Comparison of ENCODE assay signal across 17 mouse cellular contexts in the genomic region with DNA sequence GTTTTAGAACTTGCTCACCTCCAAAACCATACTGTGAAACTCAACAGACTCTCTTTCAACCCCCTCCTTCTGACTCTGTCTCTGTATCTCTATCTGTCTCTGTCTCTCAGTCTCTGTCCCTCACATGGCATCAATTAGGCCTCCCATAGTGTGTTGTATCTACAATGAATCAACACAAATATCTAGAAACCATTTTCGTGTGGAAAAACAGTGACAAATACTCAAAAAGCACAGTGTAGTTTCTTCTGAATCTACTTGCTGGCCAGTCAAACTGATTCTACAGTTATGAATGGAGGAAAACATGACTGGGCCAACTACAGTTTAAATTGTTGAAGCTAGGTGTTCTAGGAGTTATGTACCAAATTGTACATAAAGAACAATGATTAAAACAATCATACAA.
"Had no signal": no experiment of that assay in that cellular context is flagged by ENCODE, and none has a peak within 500 bp of the region (broad histone marks: within the 10 kb centered on the region; RNA-seq: fewer than 3 reads in every experiment).

No protein-coding gene starts in this region.

- H3K4me1 ChIP-seq: megakaryocyte, embryonic 14.5 days; midbrain, embryonic 13.5 days; midbrain, embryonic 15.5 days; neural tube, embryonic 12.5 days; stomach, embryonic 15.5 days had no signal

- H3K4me2 ChIP-seq: lung, embryonic 15.5 days; midbrain, embryonic 11.5 days; midbrain, embryonic 13.5 days; midbrain, embryonic 15.5 days; neural tube, embryonic 12.5 days; stomach, embryonic 15.5 days had no signal

- H3K27me3 ChIP-seq: lung, embryonic 15.5 days; megakaryocyte, embryonic 14.5 days; midbrain, embryonic 13.5 days; midbrain, embryonic 15.5 days; neural tube, embryonic 12.5 days; stomach, embryonic 15.5 days had no signal

- H3K27ac ChIP-seq: lung, embryonic 15.5 days; macrophage; midbrain, embryonic 13.5 days; midbrain, embryonic 15.5 days; neural tube, embryonic 12.5 days; stomach, embryonic 15.5 days; stomach, postnatal 0 days had no signal

- H3K9ac ChIP-seq: liver, postnatal 0 days; lung, embryonic 15.5 days; midbrain, embryonic 13.5 days; midbrain, embryonic 15.5 days; neural tube, embryonic 12.5 days; stomach, embryonic 15.5 days had no signal

- H3K36me3 ChIP-seq: lung, embryonic 15.5 days; midbrain, embryonic 13.5 days; midbrain, embryonic 15.5 days; neural tube, embryonic 12.5 days; stomach, embryonic 15.5 days had no signal

- ATAC-seq: liver, postnatal 0 days; midbrain, embryonic 13.5 days; midbrain, embryonic 15.5 days had no signal

- H3K9me3 ChIP-seq: lung, embryonic 15.5 days; megakaryocyte, embryonic 14.5 days; midbrain, embryonic 13.5 days; midbrain, embryonic 15.5 days; neural tube, embryonic 12.5 days; stomach, embryonic 15.5 days had no signal

- DNase-seq: liver, postnatal 0 days; lung, adult 2 months; lung, postnatal 14 days; lung, postnatal 36 days; right cerebral cortex, postnatal 14 days; thymus, adult 2 months; thymus, postnatal 25 days; thymus, postnatal 4 days had no signal

- H3K4me3 ChIP-seq: lung, embryonic 15.5 days; megakaryocyte, embryonic 14.5 days; midbrain, embryonic 13.5 days; midbrain, embryonic 15.5 days; neural tube, embryonic 12.5 days; stomach, embryonic 15.5 days had no signal
